Mouse (Mus musculus): Measurements from ENCODE around the gene Map10. TPM values are rescaled to one million over a fixed set of nuclear protein-coding genes. Genes with fewer than 3 reads are reported as not detected.
A peak's percentile ranks its signal among the peaks of the same experiment; 100 is the strongest.

Gene Map10
- total RNA-seq, 1 experiment from 2014 or later = 3.3 TPM

GRCm38 (mm10) chr8:125670420-125670819, 802 bp downstream of the Map10 start:
- DNase-seq = no peak

- DNase-seq = no peak
Measured at GRCm38 (mm10) chr8:125670906-125671305, 1.3 kb downstream of the Map10 start.

DNA sequence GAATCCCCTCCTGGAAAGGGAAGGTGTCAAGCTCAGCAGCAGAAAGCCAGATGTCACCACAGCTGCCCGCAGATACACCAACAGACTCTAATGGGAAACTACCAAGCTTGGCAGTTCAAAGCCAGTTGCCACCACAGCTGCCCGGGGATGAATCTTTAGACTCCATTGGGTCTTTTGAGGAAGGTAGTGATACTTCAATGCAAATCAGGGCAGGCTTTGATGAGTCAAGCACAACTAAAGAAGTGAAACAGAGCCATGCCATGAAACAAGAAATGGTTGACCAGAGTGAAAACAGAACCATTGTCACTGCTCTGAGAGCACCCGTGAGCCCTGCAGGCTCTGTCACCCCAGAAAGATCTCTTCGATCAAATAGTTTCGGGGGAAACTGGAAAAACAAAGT, 1.8 kb downstream of the Map10 start:
- DNase-seq = no peak

DNA sequence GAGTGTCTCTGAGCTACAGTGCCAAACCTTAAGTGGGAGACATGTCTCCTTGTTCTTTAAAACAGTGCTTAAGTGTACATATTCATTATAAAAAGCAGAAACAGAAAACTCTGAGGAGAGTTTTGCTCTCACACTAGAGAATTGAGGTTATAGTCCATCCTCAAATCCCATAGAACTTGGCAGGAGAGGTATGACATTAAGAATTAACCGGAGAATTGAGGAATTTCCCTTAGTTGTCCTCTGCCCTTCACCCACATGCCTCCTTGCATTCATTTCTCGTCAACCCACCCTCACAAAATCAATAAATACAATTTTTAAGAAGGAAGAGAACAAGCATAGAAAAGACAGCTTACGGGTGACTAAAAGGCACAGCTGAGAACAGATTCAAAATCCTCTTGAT, 6.2 kb downstream of the Map10 start:
- no peak for DNase-seq

- no peak for DNase-seq
Measured at GRCm38 (mm10) chr8:125677484-125677883, 7.9 kb downstream of the Map10 start.

DNA sequence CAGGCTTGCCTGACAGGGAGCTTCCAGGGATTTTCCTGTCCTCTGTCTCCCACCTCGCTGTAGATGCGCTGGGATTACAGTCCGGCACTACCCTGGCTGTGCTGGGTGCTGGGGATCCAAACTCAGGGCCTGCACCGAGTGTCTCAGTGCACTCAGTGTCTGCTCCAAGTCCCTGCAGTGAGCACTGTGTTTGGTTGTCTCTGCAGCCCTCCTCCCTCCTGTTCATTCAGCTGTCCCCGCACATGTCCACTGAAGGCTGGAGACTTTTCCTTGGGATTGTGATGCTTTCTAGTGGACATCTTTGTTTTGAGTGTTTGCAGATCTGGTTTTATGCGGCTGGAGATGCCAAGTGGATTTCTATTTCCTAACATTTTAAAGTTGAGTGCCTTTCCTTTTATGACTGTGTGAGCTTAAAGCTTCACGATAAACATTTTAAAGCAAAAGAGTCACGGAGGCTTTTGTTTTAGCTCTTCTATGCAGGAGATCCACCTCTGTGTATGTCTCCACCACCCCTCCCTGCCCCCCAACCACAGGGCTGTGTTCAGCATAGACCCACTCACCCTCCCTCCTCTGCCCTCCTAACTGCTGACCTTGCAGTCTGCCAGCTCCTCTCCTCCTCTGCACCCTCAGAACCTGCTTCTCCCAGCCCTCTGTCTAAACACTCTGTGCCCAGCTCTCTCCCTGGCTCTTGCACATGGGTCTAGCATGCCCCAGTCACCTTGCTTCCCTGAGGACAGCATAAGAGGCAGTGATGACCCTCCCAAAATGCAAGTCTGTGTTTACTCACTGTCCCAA, 9.4 kb downstream of the Map10 start:
- peak; percentile 64 for DNase-seq

- DNase-seq = no peak
Measured at GRCm38 (mm10) chr8:125680851-125681408, 11.3 kb downstream of the Map10 start.

DNA sequence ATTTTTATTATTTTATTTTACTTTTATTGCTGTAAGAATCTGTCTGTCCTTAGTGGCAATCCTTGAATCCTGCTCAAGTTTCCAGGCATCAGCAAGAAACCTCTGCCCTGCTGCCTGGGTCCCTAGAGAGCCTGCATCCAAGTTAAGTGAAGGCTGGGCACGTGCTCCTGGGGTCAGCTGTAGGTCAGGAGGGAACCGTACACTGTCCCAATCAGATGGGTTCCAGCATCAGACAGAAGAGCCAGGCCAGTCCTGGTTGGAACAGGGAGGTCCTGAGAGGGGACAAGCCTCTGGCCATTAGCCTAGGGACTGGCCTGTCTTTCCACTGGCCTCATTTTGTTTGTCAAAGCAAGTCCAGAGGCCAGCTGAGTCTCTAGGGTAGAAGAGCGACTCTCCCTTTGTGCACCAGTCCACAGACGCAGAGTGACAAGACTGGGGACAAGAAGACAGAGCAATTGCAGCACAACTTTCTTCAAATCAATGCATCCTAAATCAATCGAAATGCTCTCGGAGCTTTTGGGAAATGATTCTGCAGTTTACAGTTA, 15.7 kb downstream of the Map10 start:
- no peak for DNase-seq

DNA sequence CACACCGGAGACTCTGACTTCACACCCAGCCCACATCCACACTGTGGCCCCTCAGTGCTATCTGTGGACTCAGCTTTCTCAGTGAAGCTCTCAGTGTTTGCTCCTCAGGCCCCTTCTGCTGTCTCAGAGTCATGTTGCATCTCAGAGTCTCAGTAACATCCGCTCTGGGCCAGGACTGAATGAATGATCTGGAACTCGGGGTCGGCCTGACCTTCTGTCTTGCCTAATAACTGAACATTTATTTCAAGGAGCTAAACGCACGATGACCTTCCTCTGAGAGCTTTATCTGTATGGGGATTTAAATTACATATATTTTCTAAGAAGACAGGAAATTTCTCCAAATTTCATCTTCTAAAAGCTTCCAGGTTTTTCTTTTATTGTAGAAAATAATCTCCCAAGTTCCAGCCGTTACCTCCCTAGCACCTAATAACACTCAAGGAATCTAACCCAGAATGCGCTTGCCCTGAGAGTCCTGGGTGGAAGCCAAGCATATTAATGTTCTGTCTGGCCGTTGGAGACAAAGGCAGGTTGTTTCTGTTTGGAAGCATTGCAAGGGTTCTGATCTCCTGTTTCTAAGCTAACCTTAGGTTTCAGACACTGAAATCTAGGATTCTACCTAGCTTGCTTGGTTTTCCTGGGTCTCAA, 16.7 kb downstream of the Map10 start:
- DNase-seq = no peak

GRCm38 (mm10) chr8:125690166-125690915, 20.7 kb downstream of the Map10 start:
- DNase-seq = no peak

- no peak for DNase-seq
Measured at GRCm38 (mm10) chr8:125690961-125691360, 21.3 kb downstream of the Map10 start.

DNA sequence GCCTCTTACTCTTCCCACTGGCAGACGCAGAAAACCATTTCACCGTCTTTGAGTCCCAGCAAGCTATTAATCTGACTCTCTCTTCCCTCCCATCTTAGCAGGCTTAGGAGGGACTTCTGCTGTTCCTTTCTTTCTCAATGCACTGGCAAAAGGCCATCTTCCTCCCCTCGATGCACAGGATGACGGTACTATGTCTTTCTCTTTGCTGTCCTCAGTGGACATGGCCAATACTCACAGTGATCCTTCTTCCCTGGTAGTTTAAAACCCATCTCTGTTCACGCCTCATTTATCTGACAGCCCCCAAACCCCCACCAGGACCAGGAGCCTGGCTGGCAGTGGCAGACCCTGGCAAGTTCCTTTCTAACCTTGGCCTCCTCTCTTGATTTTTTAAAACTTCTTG, 22.8 kb downstream of the Map10 start:
- no peak for DNase-seq

DNA sequence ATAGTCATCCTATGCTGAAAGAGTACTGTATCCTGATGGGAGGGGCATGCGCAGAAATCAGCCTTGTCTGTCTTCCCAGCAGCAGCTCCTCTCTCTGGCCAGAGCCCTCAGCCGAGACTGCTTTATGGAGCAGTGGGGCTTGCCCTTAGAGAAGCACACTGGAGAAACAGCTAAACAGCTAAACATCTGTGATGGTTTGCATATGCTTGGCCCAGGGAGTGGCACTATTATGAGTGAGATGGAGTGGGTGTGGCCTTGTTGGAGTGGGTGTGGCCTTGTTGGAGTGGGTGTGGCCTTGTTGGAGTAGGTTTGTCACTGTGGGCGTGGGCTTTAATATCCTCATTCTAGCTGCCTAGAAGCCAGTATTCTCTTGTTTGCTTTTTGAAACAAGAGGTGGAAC, 23.6 kb downstream of the Map10 start:
- DNase-seq = no peak

GRCm38 (mm10) chr8:125695951-125696350, 26.3 kb downstream of the Map10 start:
- DNase-seq = no peak

DNA sequence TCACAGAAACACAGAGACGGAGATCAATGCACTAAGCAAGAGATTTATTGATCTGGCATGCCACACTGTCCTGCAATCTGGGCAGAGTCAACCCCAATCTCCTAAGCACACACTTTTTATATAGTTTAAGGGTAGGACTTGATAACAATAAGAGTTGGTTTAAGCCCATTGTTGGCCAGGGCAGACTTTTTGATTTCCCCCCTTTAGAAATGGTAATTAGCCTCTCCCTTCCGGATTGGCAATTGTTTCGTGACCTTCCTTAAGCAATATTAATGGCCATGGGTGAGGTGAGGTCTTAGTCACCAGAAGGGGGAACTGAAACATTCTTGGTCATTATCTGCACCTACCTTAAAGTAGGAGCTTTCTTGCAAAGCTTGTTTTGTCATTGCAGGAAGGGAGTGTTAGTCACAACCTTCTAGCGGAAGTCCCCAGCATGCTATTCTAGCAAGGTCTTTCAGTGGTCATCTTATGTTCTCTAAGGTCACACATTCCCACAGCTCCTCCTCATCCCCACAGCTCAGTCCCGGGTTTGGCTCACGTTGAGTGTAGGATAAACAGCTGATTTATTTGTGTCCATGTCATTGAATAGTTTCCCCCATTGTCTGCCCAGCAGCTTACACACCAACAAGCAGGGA, 29.9 kb downstream of the Map10 start:
- DNase-seq = no peak

GRCm38 (mm10) chr8:125700407-125700806, 30.8 kb downstream of the Map10 start:
- no peak for DNase-seq

DNA sequence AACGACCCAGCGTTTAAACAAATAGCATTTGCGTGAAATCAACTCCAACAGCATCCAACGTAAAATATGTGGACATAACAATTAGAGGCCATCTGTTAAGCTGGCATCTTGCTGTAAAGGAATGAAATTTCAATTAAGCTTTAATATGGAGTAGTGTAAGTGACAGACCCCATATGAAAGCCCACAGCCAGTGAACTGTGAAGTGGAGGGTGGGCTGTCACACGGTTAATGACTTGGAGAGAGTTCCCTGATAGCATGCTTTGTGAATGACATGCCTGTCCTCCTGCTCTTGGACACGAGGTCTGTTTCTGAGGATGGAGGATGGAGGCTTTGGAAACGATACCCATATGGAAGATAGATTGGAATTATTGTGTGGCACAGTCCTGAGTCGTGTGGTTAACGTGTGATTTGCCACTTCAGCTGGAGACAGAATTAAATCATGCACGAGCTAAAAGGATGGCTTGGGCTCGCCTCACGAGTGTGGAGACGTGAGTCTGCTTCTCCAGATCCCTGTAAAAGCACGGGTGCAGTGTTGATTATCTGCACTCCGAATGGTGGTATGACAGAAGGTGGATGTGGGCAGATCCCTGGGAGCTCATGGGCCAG, 33.4 kb downstream of the Map10 start:
- DNase-seq = no peak

DNA sequence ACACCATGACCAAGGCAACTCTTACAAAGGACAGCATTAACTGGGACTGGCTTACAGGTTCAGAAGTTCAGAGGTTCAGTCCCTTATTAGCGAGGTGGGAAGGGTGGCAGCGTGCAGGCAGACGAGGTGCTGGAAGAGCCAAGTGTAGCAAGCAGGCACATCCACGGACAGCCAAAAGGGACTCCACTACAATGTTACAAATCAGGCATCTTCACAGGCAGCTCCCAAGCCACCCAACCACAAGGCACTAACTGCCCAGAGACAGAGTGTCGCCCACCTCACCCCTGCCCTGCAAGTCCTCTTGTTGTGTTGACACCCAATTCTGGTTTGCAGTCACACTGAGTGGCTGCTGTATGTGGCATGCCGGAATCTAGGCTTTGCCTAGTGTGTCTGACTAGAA, 34.8 kb downstream of the Map10 start:
- no peak for DNase-seq

- DNase-seq = no peak
Measured at GRCm38 (mm10) chr8:125705816-125706215, 36.2 kb downstream of the Map10 start.

GRCm38 (mm10) chr8:125709171-125709570, 39.6 kb downstream of the Map10 start:
- no peak for DNase-seq

DNA sequence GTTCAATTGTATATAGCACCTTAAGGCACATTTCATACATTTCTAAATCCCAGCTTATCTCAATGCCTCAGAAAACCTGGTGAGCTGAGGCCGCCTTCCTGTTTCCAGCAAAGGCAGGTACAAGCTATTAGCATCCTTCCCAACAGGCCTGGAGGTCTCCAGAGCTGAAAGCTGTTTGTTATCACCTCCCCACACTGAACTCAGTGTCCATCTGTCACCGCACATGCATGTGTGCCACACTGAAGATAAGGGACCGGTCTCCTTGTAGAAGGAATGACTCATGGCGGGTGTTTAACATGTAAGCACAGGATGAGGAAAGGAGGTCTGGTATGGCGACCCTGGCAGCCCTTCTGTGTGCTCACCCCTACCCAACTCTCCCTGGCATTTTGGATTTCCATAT, 41.9 kb downstream of the Map10 start:
- no peak for DNase-seq

- no peak for DNase-seq
Measured at GRCm38 (mm10) chr8:125716211-125716610, 46.6 kb downstream of the Map10 start.

All from adrenal gland, postnatal 14 days (tissue).